In genomic region chr10:53765471-53765870, GRCm38 (mm10) we compare ENCODE assay signal across 20 mouse cellular contexts. TPM values are rescaled to one million over a fixed set of nuclear protein-coding genes. Genes with fewer than 3 reads are reported as not detected.
"Had no signal": no experiment of that assay in that cellular context is flagged by ENCODE, and none has a peak within 500 bp of the region (broad histone marks: within the 10 kb centered on the region; RNA-seq: fewer than 3 reads in every experiment).

No protein-coding gene starts in this region.

- H3K27me3 ChIP-seq: liver, embryonic 15.5 days; lung, embryonic 15.5 days; midbrain, embryonic 12.5 days; neural tube, embryonic 12.5 days had no signal

- H3K4me1 ChIP-seq: liver, embryonic 15.5 days; lung, embryonic 15.5 days; midbrain, embryonic 10.5 days; midbrain, embryonic 12.5 days; neural tube, embryonic 12.5 days had no signal

- H3K9ac ChIP-seq: liver, embryonic 15.5 days; liver, postnatal 0 days; lung, embryonic 15.5 days; midbrain, embryonic 12.5 days; neural tube, embryonic 12.5 days had no signal

- ATAC-seq: liver, postnatal 0 days; midbrain, embryonic 16.5 days had no signal

- H3K27ac ChIP-seq: liver, embryonic 15.5 days; lung, embryonic 15.5 days; midbrain, embryonic 10.5 days; midbrain, embryonic 12.5 days; neural tube, embryonic 12.5 days had no signal

- H3K4me3 ChIP-seq: liver, embryonic 15.5 days; lung, embryonic 15.5 days; midbrain, embryonic 10.5 days; midbrain, embryonic 12.5 days; neural tube, embryonic 12.5 days had no signal

- DNase-seq: liver, postnatal 0 days; lung, adult 2 months; lung, postnatal 10 days; lung, postnatal 4 days; midbrain, embryonic 14.5 days; retina, postnatal 1 day; right cerebral cortex, adult 18-20 months; right cerebral cortex, postnatal 25 days; right cerebral cortex, postnatal 4 days; spleen, adult 18-20 months; thymus, adult 18-20 months; thymus, postnatal 14 days; thymus, postnatal 36 days had no signal

- H3K36me3 ChIP-seq: liver, embryonic 15.5 days; lung, embryonic 15.5 days; midbrain, embryonic 10.5 days; midbrain, embryonic 12.5 days; neural tube, embryonic 12.5 days had no signal

- H3K4me2 ChIP-seq: liver, embryonic 15.5 days; lung, embryonic 15.5 days; midbrain, embryonic 12.5 days; neural tube, embryonic 12.5 days had no signal

- H3K9me3 ChIP-seq: liver, embryonic 15.5 days; lung, embryonic 15.5 days; midbrain, embryonic 10.5 days; midbrain, embryonic 12.5 days; neural tube, embryonic 12.5 days had no signal

RNA-seq across cellular contexts. Expression of gene Fam184a, which starts 14.5 kb away (rescaled TPM):
- total RNA-seq: neutrophil, adult 5-6 weeks had no signal
